Mouse (Mus musculus): ENCODE data around the gene Zcchc4. TPM values are rescaled to one million over a fixed set of nuclear protein-coding genes. Genes with fewer than 3 reads are reported as not detected.
"Not testable (repeated sequence)": the region's sequence is repeated elsewhere in the genome, so short reads cannot be mapped to it uniquely, and the experiment has no call there.

Gene Zcchc4
- polyA plus RNA-seq, 1 experiment from 2014 or later = 18.6 TPM

- Histone ChIP-seq H3K4me1 (ENCODE audit: control insufficient read depth, insufficient read depth, low read length) (no peaks in the 10 kb centered on the region), H3K4me3 (ENCODE audit: low read depth, low read length) (no peak overlapping the region), H3K9me3 (replicated peaks; ENCODE audit: control insufficient read depth, low read length) (no peaks in the 10 kb centered on the region), H3K27me3 (ENCODE audit: control insufficient read depth, insufficient read depth, low read length) (no peaks in the 10 kb centered on the region), H3K9ac (replicated peaks; ENCODE audit: low read length) (no peak overlapping the region), H3K27ac (replicated peaks; ENCODE audit: low read depth, low read length) (no peak overlapping the region), H3K4me2 (ENCODE audit: low read depth, low read length) (no peak overlapping the region), H3K36me3 (replicated peaks; ENCODE audit: control insufficient read depth, insufficient read depth, low read depth, low read length) (no peaks in the 10 kb centered on the region)
- 80% methylated on average over 5 of the region's 5 CpGs for WGBS
- ATAC-seq (replicated peaks; ENCODE audit: insufficient number of reproducible peaks, low FRiP score, low TSS enrichment, low read depth) (no peak), DNase-seq (ENCODE audit: low spot score) (no peak)
Measured at GRCm38 (mm10) chr5:52748732-52749131, 26.5 kb upstream of the Zcchc4 start.

GRCm38 (mm10) chr5:52753146-52753545 is 22.1 kb upstream of the Zcchc4 start:
- DNase-seq (ENCODE audit: low spot score) = no peak
- Histone ChIP-seq H3K27me3 (ENCODE audit: control insufficient read depth, insufficient read depth, low read length) (no peaks in the 10 kb centered on the region), H3K4me1 (ENCODE audit: control insufficient read depth, insufficient read depth, low read length) (no peaks in the 10 kb centered on the region), H3K4me2 (ENCODE audit: low read depth, low read length) (no peak overlapping the region), H3K9ac (replicated peaks; ENCODE audit: low read length) (no peak overlapping the region), H3K36me3 (replicated peaks; ENCODE audit: control insufficient read depth, insufficient read depth, low read depth, low read length) (no peaks in the 10 kb centered on the region), H3K4me3 (ENCODE audit: low read depth, low read length) (no peak overlapping the region), H3K27ac (replicated peaks; ENCODE audit: low read depth, low read length) (no peak overlapping the region), H3K9me3 (replicated peaks; ENCODE audit: control insufficient read depth, low read length) (no peaks in the 10 kb centered on the region)
- WGBS = 67% methylated on average over 9 of the region's 9 CpGs
- no peak for ATAC-seq (replicated peaks; ENCODE audit: insufficient number of reproducible peaks, low FRiP score, low TSS enrichment, low read depth)

- no peaks in the 10 kb centered on the region for H3K36me3 ChIP-seq (replicated peaks; ENCODE audit: control insufficient read depth, insufficient read depth, low read depth, low read length)
Measured at GRCm38 (mm10) chr5:52754196-52754595, 21.0 kb upstream of the Zcchc4 start.

GRCm38 (mm10) chr5:52755337-52755736 is 19.9 kb upstream of the Zcchc4 start:
- H3K4me2 ChIP-seq (ENCODE audit: low read depth, low read length) = no peak overlapping the region
- no peak for ATAC-seq (replicated peaks; ENCODE audit: insufficient number of reproducible peaks, low FRiP score, low TSS enrichment, low read depth)
- H3K9ac ChIP-seq (replicated peaks; ENCODE audit: low read length) = no peak overlapping the region
- H3K4me1 ChIP-seq (ENCODE audit: control insufficient read depth, insufficient read depth, low read length) = no peaks in the 10 kb centered on the region
- H3K9me3 ChIP-seq (replicated peaks; ENCODE audit: control insufficient read depth, low read length) = no peaks in the 10 kb centered on the region
- H3K36me3 ChIP-seq (replicated peaks; ENCODE audit: control insufficient read depth, insufficient read depth, low read depth, low read length) = no peaks in the 10 kb centered on the region
- H3K27me3 ChIP-seq (ENCODE audit: control insufficient read depth, insufficient read depth, low read length) = no peaks in the 10 kb centered on the region
- no peak overlapping the region for H3K27ac ChIP-seq (replicated peaks; ENCODE audit: low read depth, low read length)
- DNase-seq (ENCODE audit: low spot score) = no peak
- 91% methylated on average over 3 of the region's 3 CpGs for WGBS
- no peak overlapping the region for H3K4me3 ChIP-seq (ENCODE audit: low read depth, low read length)

More at GRCm38 (mm10) chr5:52754196-52754595, 21.0 kb upstream of the Zcchc4 start:
- no peak overlapping the region for H3K9ac ChIP-seq (replicated peaks; ENCODE audit: low read length)
- H3K4me1 ChIP-seq (ENCODE audit: control insufficient read depth, insufficient read depth, low read length) = no peaks in the 10 kb centered on the region
- H3K9me3 ChIP-seq (replicated peaks; ENCODE audit: control insufficient read depth, low read length) = no peaks in the 10 kb centered on the region
- no peak overlapping the region for H3K4me3 ChIP-seq (ENCODE audit: low read depth, low read length)
- H3K27ac ChIP-seq (replicated peaks; ENCODE audit: low read depth, low read length) = no peak overlapping the region
- DNase-seq (ENCODE audit: low spot score) (no peak), ATAC-seq (replicated peaks; ENCODE audit: insufficient number of reproducible peaks, low FRiP score, low TSS enrichment, low read depth) (no peak)
- H3K4me2 ChIP-seq (ENCODE audit: low read depth, low read length) = no peak overlapping the region
- no peaks in the 10 kb centered on the region for H3K27me3 ChIP-seq (ENCODE audit: control insufficient read depth, insufficient read depth, low read length)

GRCm38 (mm10) chr5:52755989-52756388 is 19.2 kb upstream of the Zcchc4 start:
- H3K36me3 ChIP-seq (replicated peaks; ENCODE audit: control insufficient read depth, insufficient read depth, low read depth, low read length) = no peaks in the 10 kb centered on the region
- ATAC-seq (replicated peaks; ENCODE audit: insufficient number of reproducible peaks, low FRiP score, low TSS enrichment, low read depth) (no peak), DNase-seq (ENCODE audit: low spot score) (no peak)
- no peak overlapping the region for H3K27ac ChIP-seq (replicated peaks; ENCODE audit: low read depth, low read length)
- H3K27me3 ChIP-seq (ENCODE audit: control insufficient read depth, insufficient read depth, low read length) = no peaks in the 10 kb centered on the region
- no peaks in the 10 kb centered on the region for H3K4me1 ChIP-seq (ENCODE audit: control insufficient read depth, insufficient read depth, low read length)
- WGBS = 92% methylated on average over 6 of the region's 6 CpGs
- H3K9ac ChIP-seq (replicated peaks; ENCODE audit: low read length) = no peak overlapping the region
- H3K4me2 ChIP-seq (ENCODE audit: low read depth, low read length) = no peak overlapping the region
- H3K4me3 ChIP-seq (ENCODE audit: low read depth, low read length) = no peak overlapping the region
- H3K9me3 ChIP-seq (replicated peaks; ENCODE audit: control insufficient read depth, low read length) = no peaks in the 10 kb centered on the region

- Histone ChIP-seq H3K4me1 (ENCODE audit: control insufficient read depth, insufficient read depth, low read length) (no peaks in the 10 kb centered on the region), H3K4me2 (ENCODE audit: low read depth, low read length) (no peak overlapping the region), H3K4me3 (ENCODE audit: low read depth, low read length) (no peak overlapping the region), H3K36me3 (replicated peaks; ENCODE audit: control insufficient read depth, insufficient read depth, low read depth, low read length) (no peaks in the 10 kb centered on the region), H3K27ac (replicated peaks; ENCODE audit: low read depth, low read length) (no peak overlapping the region), H3K27me3 (ENCODE audit: control insufficient read depth, insufficient read depth, low read length) (no peaks in the 10 kb centered on the region), H3K9me3 (replicated peaks; ENCODE audit: control insufficient read depth, low read length) (no peaks in the 10 kb centered on the region), H3K9ac (replicated peaks; ENCODE audit: low read length) (no peak overlapping the region)
- ATAC-seq (replicated peaks; ENCODE audit: insufficient number of reproducible peaks, low FRiP score, low TSS enrichment, low read depth) = no peak
- no peak for DNase-seq (ENCODE audit: low spot score)
- 85% methylated on average over 7 of the region's 7 CpGs for WGBS
Measured at GRCm38 (mm10) chr5:52762586-52762985, 12.6 kb upstream of the Zcchc4 start.

- WGBS = 91% methylated on average over 5 of the region's 5 CpGs
- Histone ChIP-seq H3K4me3 (ENCODE audit: low read depth, low read length) (no peak overlapping the region), H3K4me2 (ENCODE audit: low read depth, low read length) (no peak overlapping the region), H3K36me3 (replicated peaks; ENCODE audit: control insufficient read depth, insufficient read depth, low read depth, low read length) (no peaks in the 10 kb centered on the region), H3K9ac (replicated peaks; ENCODE audit: low read length) (no peak overlapping the region), H3K9me3 (replicated peaks; ENCODE audit: control insufficient read depth, low read length) (no peaks in the 10 kb centered on the region), H3K27me3 (ENCODE audit: control insufficient read depth, insufficient read depth, low read length) (no peaks in the 10 kb centered on the region), H3K27ac (replicated peaks; ENCODE audit: low read depth, low read length) (no peak overlapping the region), H3K4me1 (ENCODE audit: control insufficient read depth, insufficient read depth, low read length) (no peaks in the 10 kb centered on the region)
- DNase-seq (ENCODE audit: low spot score) (no peak), ATAC-seq (replicated peaks; ENCODE audit: insufficient number of reproducible peaks, low FRiP score, low TSS enrichment, low read depth) (no peak)
Measured at GRCm38 (mm10) chr5:52774267-52774666, 942 bp upstream of the Zcchc4 start.

- WGBS = 87% methylated on average over 8 of the region's 8 CpGs
Measured at GRCm38 (mm10) chr5:52776466-52777354, 1.5 kb downstream of the Zcchc4 start.

More at GRCm38 (mm10) chr5:52776466-52777354, 1.5 kb downstream of the Zcchc4 start:
- not testable (repeated sequence) for H3K27me3 ChIP-seq (ENCODE audit: control insufficient read depth, insufficient read depth, low read length); H3K9me3 ChIP-seq (replicated peaks; ENCODE audit: control insufficient read depth, low read length); H3K4me2 ChIP-seq (ENCODE audit: low read depth, low read length); ATAC-seq (replicated peaks; ENCODE audit: insufficient number of reproducible peaks, low FRiP score, low TSS enrichment, low read depth); H3K9ac ChIP-seq (replicated peaks; ENCODE audit: low read length); H3K36me3 ChIP-seq (replicated peaks; ENCODE audit: control insufficient read depth, insufficient read depth, low read depth, low read length); H3K27ac ChIP-seq (replicated peaks; ENCODE audit: low read depth, low read length); H3K4me3 ChIP-seq (ENCODE audit: low read depth, low read length); DNase-seq (ENCODE audit: low spot score); H3K4me1 ChIP-seq (ENCODE audit: control insufficient read depth, insufficient read depth, low read length)
